Mouse (Mus musculus) MEL (cell line): Measurements from ENCODE around the gene Exoc3l.
A peak's percentile ranks its signal among the peaks of the same experiment; 100 is the strongest.

Experiments used
- CTCF ChIP-seq, 3 experiments: IDR thresholded peaks in 2 of 3; conservative IDR thresholded peaks in 1 of 3; 2 replicates each; pipeline ENCODE4 v1.5.1; 2011 to 2012; ENCODE audit warnings: low read length in 3 of 3, low read depth in 2 of 3, mild to moderate bottlenecking in 2 of 3, improper control_type of control experiment in 1 of 3, inconsistent platforms in 1 of 3, mixed read lengths in 1 of 3, moderate library complexity in 1 of 3; ENCODE audit not compliant: control insufficient read depth in 1 of 3, insufficient read depth in 1 of 3, poor library complexity in 1 of 3, severe bottlenecking in 1 of 3
- EP300 ChIP-seq, 2 experiments: IDR thresholded peaks; 2 replicates each; pipeline ENCODE4 v1.6.1; 2011; ENCODE audit warnings: improper control_type of control experiment in 2 of 2, low read length in 2 of 2, low read depth in 1 of 2, mild to moderate bottlenecking in 1 of 2
- HCFC1 ChIP-seq: IDR thresholded peaks from 2 replicates; pipeline ENCODE4 v1.6.1; 2012; ENCODE audit warnings: low read depth, mild to moderate bottlenecking, inconsistent platforms, low read length, improper control_type of control experiment, moderate library complexity
- KAT2A ChIP-seq: conservative IDR thresholded peaks from 2 replicates; pipeline ENCODE4 v1.6.1; 2012; ENCODE audit warnings: low read depth, low read length, improper control_type of control experiment, inconsistent platforms
- MAX ChIP-seq: IDR thresholded peaks from 2 replicates; pipeline ENCODE4 v1.6.1; 2011; ENCODE audit warnings: low read length, improper control_type of control experiment
- POLR2A ChIP-seq, 2 experiments: IDR thresholded peaks; 2 replicates each; pipeline ENCODE4 v1.6.1; 2011 to 2012; ENCODE audit warnings: low read length in 2 of 2, mild to moderate bottlenecking in 2 of 2, control low read depth in 1 of 2, improper control_type of control experiment in 1 of 2, low read depth in 1 of 2, moderate library complexity in 1 of 2; ENCODE audit not compliant: control insufficient read depth in 1 of 2, insufficient read depth in 1 of 2, poor library complexity in 1 of 2
- RAD21 ChIP-seq: IDR thresholded peaks from 2 replicates; pipeline ENCODE4 v1.6.1; 2011; ENCODE audit warnings: mild to moderate bottlenecking, low read depth, low read length, improper control_type of control experiment
- SIN3A ChIP-seq: IDR thresholded peaks from 2 replicates; pipeline ENCODE4 v1.6.1; 2012; ENCODE audit warnings: low read length, improper control_type of control experiment, inconsistent platforms
- SMC3 ChIP-seq: IDR thresholded peaks from 2 replicates; pipeline ENCODE4 v1.6.1; 2011; ENCODE audit warnings: low read depth, low read length, improper control_type of control experiment
- TAL1 ChIP-seq: IDR thresholded peaks from 2 replicates; pipeline ENCODE4 v1.6.1; 2012; ENCODE audit warnings: mild to moderate bottlenecking, inconsistent platforms, low read length, moderate library complexity, mixed read lengths
- USF1 ChIP-seq: IDR thresholded peaks from 2 replicates; pipeline ENCODE4 v1.6.1; 2014; ENCODE audit warnings: low read depth, mild to moderate bottlenecking, inconsistent platforms, low read length, improper control_type of control experiment, moderate library complexity
- ZC3H11A ChIP-seq: IDR thresholded peaks from 2 replicates; pipeline ENCODE4 v1.6.1; 2012; ENCODE audit warnings: low read depth, mild to moderate bottlenecking, inconsistent platforms, low read length, improper control_type of control experiment

DNA sequence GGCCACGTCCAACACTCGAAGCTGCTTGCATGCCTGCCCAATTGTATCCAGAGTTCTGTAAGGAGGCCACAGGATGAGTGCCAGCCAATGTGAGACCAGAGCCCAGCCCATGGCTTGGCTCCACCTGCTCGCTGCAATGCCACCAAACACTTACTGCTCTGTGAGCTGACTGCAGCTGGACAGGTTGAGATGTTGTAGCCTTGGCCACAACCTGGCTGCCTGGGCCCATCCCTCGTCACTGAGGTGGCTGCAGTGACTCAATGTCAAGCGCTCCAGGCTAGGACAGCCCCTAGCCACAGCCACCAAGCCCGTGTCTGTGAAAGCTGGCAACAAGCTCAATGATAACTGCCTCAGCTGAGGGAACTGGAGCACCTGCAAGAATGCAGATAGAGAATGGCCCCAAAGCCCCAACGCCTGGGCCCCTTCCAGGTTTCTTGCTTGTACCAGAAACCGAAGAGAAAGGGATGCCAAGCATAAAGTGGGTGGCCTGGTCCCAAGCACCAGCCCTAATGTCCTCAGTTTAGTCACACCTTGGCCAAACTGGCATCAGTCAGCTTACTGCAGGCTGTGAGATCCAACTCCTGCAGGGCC is 17.1 kb upstream of the Exoc3l start:
- TF ChIP-seq POLR2A (IDR thresholded peaks at IDR 0.05; ENCODE audit: control insufficient read depth in 1 of 2, insufficient read depth in 1 of 2, low read depth in 1 of 2, low read length in 2 of 2, poor library complexity in 1 of 2) = no peak
- TF ChIP-seq CTCF (IDR thresholded peaks at IDR 0.05 in 2 of 3, conservative IDR thresholded peaks at IDR 0.05 in 1 of 3; ENCODE audit: control insufficient read depth in 1 of 3, insufficient read depth in 1 of 3, low read depth in 2 of 3, low read length in 3 of 3, poor library complexity in 1 of 3, severe bottlenecking in 1 of 3) = no peak
- no peak; the same call in 1 of the 2 replicates for TF ChIP-seq SMC3
- no peak for TF ChIP-seq RAD21
- no peak for TF ChIP-seq KAT2A
- no peak for TF ChIP-seq HCFC1
- TF ChIP-seq SIN3A = peak; percentile 47
- no peak for TF ChIP-seq USF1
- peak; percentile 59 for TF ChIP-seq TAL1
- TF ChIP-seq MAX = no peak
- peak; percentile 60 to 80 for TF ChIP-seq EP300 (IDR thresholded peaks at IDR 0.05; ENCODE audit: low read depth in 1 of 2, low read length in 2 of 2)
- TF ChIP-seq ZC3H11A = no peak
